Mouse (Mus musculus): ENCODE results near the gene Alpk3. TPM values are rescaled to one million over a fixed set of nuclear protein-coding genes. Genes with fewer than 3 reads are reported as not detected.

Gene Alpk3
- polyA plus RNA-seq, 1 experiment from 2014 or later, result 2.2 TPM

DNA sequence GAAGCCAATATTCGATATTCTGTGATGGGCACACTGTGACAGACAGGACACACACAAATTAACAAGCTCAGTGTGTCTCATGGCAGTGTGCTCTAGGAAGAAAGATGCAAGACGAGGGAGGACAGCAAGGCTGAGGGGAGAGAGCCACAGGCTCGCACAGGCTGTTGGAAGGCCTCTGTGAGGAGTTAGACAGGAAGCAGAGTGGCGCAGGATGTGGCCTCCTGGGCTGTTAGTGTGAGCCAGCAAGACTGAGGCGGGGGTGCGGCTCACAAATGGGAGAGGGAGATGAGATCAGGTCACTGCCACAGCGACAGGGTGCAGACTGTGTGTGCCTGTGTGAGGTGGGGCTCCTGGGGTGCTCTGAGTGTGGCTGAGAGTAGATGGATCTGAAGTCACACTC lies 17.9 kb downstream of the Alpk3 start:
- Histone ChIP-seq H3K27ac (peak overlapping the region; percentile 43; the same call in 1 of the 2 replicates), H3K27me3 (no peaks in the 10 kb centered on the region), H3K4me1 (peaks cover 29% of the 10 kb centered on the region), H3K9ac (no peak overlapping the region), H3K9me3 (no peaks in the 10 kb centered on the region), H3K4me2 (no peak overlapping the region), H3K4me3 (no peak overlapping the region), H3K36me3 (no peaks in the 10 kb centered on the region)
- WGBS, result 57% methylated on average over 7 of the region's 7 CpGs
- ATAC-seq (ENCODE audit: insufficient number of reproducible peaks, low FRiP score, low TSS enrichment, low read depth), result no peak

DNA sequence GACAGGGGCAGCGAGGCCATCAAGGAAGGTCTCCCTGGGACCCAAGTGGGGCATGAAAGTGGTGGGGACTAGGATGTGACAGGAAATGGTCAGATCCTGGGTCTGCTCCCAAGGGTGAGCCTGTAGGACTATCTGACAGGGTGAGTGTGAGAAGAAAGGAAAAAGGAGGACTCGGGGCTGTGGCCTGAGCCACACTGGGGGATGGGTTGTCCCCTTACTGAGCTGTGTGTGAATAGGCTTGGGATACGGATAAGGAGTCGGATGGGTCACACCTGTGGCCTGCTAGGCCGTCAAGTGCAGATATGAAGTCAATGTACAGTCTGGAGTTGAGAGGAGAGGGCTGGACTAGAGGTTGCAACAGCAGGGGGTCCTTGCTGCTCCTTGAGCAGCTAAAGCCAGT lies 18.3 kb downstream of the Alpk3 start:
- H3K27me3 ChIP-seq, result no peaks in the 10 kb centered on the region
- WGBS, result 85% methylated on average over 5 of the region's 5 CpGs
- peak overlapping the region; percentile 43; the same call in 1 of the 2 replicates for H3K27ac ChIP-seq
- no peaks in the 10 kb centered on the region for H3K9me3 ChIP-seq
- no peak overlapping the region for H3K4me3 ChIP-seq
- H3K4me1 ChIP-seq, result peaks cover 29% of the 10 kb centered on the region
- H3K36me3 ChIP-seq, result no peaks in the 10 kb centered on the region
- H3K4me2 ChIP-seq, result no peak overlapping the region
- ATAC-seq (ENCODE audit: insufficient number of reproducible peaks, low FRiP score, low TSS enrichment, low read depth), result no peak
- no peak overlapping the region for H3K9ac ChIP-seq

DNA sequence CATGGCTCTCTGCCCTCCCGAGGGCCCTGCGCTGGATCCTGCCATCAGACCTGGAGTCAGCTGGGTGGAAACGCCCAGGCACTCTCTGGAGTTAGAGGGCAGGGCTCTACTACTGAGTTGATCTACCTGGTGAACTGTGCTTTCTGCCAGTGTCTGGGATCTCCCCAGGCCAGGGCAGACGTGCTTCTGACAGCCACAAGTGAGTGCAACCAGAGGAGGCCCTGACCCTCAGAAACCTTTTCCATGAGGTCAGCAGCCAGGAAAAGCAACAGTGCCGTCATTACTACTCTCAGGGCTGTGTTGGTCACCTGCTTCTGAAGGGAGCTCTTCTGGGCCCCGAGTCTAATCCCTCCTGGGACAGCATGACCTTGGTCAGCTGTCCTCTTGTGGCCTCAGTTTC lies 19.6 kb downstream of the Alpk3 start:
- H3K4me1 ChIP-seq, result peaks cover 32% of the 10 kb centered on the region
- no peaks in the 10 kb centered on the region for H3K36me3 ChIP-seq
- H3K4me3 ChIP-seq, result no peak overlapping the region
- no peaks in the 10 kb centered on the region for H3K27me3 ChIP-seq
- no peak overlapping the region for H3K27ac ChIP-seq
- no peak overlapping the region for H3K4me2 ChIP-seq
- no peak overlapping the region for H3K9ac ChIP-seq
- no peaks in the 10 kb centered on the region for H3K9me3 ChIP-seq
- 61% methylated on average over 6 of the region's 6 CpGs for WGBS
- ATAC-seq (ENCODE audit: insufficient number of reproducible peaks, low FRiP score, low TSS enrichment, low read depth), result no peak

DNA sequence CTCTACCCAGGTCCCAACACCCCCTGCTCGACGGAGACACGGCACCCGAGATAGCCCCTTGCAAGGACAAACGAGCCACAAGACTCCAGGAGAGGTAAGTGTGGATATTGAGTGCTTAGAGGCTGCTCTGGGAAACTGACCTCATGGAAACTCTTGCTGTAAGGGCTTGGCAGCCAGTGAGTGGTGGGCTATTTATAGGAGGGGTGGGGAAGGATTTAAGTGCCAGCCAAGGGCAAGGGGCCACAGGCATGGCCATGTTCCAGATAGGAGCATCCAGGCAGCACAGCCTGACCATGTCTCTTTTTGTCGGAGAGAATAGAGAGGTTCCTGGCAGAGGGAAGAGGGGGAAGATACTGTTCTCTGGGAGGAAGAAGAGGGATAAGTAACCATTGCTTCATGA lies 21.3 kb downstream of the Alpk3 start:
- Histone ChIP-seq H3K4me3 (no peak overlapping the region), H3K27me3 (no peaks in the 10 kb centered on the region), H3K9me3 (no peaks in the 10 kb centered on the region), H3K4me2 (no peak overlapping the region), H3K9ac (no peak overlapping the region), H3K27ac (no peak overlapping the region), H3K36me3 (no peaks in the 10 kb centered on the region), H3K4me1 (peaks cover 24% of the 10 kb centered on the region)
- no peak for ATAC-seq (ENCODE audit: insufficient number of reproducible peaks, low FRiP score, low TSS enrichment, low read depth)
- 77% methylated on average over 6 of the region's 6 CpGs for whole genome bisulfite sequencing

DNA sequence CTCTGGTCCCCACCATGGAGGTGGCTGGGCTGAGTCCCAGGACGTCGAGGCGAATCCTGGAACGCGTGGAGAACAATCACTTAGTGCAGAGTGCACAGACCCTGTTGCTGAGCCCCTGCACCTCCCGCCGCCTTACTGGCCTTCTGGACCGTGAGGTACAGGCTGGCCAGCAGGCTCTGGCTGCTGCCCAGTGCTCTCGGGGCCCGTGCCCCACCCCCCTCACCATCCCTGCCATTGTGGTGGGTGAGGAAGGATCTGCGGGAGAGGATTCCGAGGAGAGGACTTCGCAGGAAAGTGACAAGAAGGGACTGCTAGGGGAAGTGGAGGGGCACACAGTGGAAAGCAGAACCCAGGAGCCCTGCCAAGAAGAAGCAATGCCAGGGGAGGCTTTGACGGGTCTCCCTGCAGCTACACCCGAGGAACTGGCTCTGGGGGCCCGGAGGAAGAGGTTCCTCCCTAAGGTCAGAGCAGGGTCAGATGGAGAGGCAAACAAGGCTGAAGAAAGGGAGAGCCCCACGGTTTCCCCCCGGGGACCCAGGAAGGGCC lies 36.1 kb downstream of the Alpk3 start:
- no peaks in the 10 kb centered on the region for H3K27me3 ChIP-seq
- no peak overlapping the region for H3K4me2 ChIP-seq
- 53% methylated on average over 18 of the region's 18 CpGs for WGBS
- no peaks in the 10 kb centered on the region for H3K36me3 ChIP-seq
- H3K27ac ChIP-seq, result no peak overlapping the region
- H3K9me3 ChIP-seq, result no peaks in the 10 kb centered on the region
- peaks cover 6% of the 10 kb centered on the region for H3K4me1 ChIP-seq
- no peak overlapping the region for H3K9ac ChIP-seq
- no peak for ATAC-seq (ENCODE audit: insufficient number of reproducible peaks, low FRiP score, low TSS enrichment, low read depth)
- H3K4me3 ChIP-seq, result no peak overlapping the region

DNA sequence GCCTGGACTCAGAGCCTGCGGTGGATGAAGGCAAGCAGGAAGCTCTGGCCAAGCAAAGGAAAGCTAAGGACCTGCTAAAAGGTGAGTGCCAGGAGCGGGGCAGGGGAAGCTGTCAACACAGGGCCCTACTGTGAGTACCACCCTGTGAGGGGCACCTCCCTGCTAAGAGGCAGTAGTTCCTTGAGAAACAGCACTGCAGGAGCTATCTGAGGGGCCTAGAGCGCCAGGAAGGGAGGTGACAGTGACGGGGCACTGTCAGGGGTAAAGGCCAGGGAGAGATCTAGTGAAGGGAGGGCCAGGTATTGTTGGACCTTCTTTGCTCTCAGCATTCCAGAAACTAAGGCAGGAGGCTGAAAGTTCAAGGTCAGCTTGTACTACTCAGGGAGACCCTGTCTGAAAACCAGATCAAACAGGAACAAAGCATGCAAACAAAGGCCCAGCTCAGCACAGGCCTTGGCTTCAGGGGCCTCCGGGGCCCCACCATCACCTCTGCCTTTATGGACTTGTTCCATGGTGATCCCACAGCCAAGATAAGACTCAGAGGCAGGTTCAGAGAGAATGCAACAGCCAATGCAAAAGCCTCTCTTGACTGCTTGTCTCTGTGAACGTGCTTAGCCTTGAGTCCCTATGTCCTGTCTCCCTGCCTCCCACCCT lies 36.8 kb downstream of the Alpk3 start:
- H3K9ac ChIP-seq, result no peak overlapping the region
- no peak overlapping the region for H3K4me3 ChIP-seq
- H3K4me1 ChIP-seq, result peaks cover 6% of the 10 kb centered on the region
- WGBS, result 75% methylated on average over 6 of the region's 6 CpGs
- ATAC-seq (ENCODE audit: insufficient number of reproducible peaks, low FRiP score, low TSS enrichment, low read depth), result no peak
- no peaks in the 10 kb centered on the region for H3K36me3 ChIP-seq
- no peaks in the 10 kb centered on the region for H3K9me3 ChIP-seq
- H3K4me2 ChIP-seq, result no peak overlapping the region
- H3K27ac ChIP-seq, result no peak overlapping the region
- no peaks in the 10 kb centered on the region for H3K27me3 ChIP-seq

DNA sequence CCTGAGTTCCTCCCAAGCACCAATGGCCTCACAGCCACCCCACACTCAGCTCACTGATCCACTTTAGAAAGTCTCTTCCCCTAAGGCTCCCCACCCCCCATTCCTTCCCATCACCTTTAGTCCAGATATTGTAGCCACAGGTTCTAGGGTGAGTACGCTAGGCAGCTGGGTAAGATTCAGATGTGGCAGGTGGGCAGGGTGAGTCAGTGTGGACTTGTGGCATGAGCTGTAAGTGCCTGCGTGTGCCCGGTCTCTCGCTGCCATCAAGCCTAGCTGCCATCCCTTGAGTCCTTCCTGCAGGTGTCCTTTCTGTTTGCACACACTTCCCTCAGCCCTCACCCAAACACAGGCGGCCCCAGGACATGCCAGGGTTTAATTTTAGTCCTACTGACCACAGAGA lies 42.9 kb downstream of the Alpk3 start:
- H3K27ac ChIP-seq, result no peak overlapping the region
- H3K4me3 ChIP-seq, result no peak overlapping the region
- H3K9me3 ChIP-seq, result no peaks in the 10 kb centered on the region
- H3K36me3 ChIP-seq, result no peaks in the 10 kb centered on the region
- no peaks in the 10 kb centered on the region for H3K4me1 ChIP-seq
- H3K4me2 ChIP-seq, result no peak overlapping the region
- H3K9ac ChIP-seq, result no peak overlapping the region
- no peak for ATAC-seq (ENCODE audit: insufficient number of reproducible peaks, low FRiP score, low TSS enrichment, low read depth)
- H3K27me3 ChIP-seq, result no peaks in the 10 kb centered on the region
- 79% methylated on average over 5 of the region's 5 CpGs for WGBS

DNA sequence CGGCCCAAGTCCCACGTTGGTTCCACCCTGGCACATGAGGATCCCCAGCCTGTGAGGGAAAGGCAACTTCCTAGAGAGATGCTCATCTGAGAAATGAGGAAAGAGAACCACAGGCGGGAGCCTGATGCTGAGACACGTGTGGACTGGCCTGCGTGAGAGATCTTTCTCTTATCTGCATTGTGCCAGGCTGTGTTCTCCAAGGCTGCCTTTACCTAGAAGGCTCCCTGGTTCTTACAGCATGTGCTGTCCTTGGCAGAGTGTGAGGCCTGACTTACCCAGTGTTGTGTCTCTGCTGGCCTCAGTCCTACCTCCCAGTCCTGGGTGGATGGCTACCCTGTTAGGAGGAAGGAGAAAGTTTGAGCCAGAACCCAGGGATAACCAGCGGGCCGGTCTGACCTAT lies 45.5 kb downstream of the Alpk3 start:
- WGBS, result 92% methylated on average over 7 of the region's 7 CpGs
- ATAC-seq (ENCODE audit: insufficient number of reproducible peaks, low FRiP score, low TSS enrichment, low read depth), result no peak
- no peaks in the 10 kb centered on the region for H3K4me1 ChIP-seq
- no peak overlapping the region for H3K4me3 ChIP-seq
- H3K9me3 ChIP-seq, result no peaks in the 10 kb centered on the region
- no peak overlapping the region for H3K4me2 ChIP-seq
- no peak overlapping the region for H3K9ac ChIP-seq
- no peaks in the 10 kb centered on the region for H3K36me3 ChIP-seq
- no peaks in the 10 kb centered on the region for H3K27me3 ChIP-seq
- no peak overlapping the region for H3K27ac ChIP-seq

DNA sequence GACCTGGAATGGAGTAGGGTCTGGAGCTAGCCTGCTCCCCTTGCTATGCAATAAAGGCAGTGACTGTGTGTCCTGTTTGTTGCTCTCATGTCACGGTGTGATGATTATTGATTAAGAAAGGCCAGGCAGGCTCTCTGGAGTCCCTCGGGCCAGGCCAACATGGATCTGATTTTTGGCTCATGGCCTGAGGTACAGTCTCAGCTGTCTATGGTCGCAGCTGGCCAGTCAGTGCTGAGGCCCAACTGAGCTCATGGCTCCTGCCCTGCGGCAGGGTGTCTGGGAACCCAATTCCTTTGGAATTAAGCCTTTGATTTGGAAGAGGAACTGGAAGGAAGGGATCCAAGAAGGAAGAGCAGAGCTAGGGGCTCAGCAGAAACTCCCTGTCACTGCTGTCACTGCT lies 48.1 kb downstream of the Alpk3 start:
- H3K27me3 ChIP-seq, result no peaks in the 10 kb centered on the region
- H3K9me3 ChIP-seq, result no peaks in the 10 kb centered on the region
- no peak overlapping the region for H3K9ac ChIP-seq
- no peak overlapping the region for H3K4me3 ChIP-seq
- 57% methylated on average over 4 of the region's 4 CpGs for WGBS
- no peaks in the 10 kb centered on the region for H3K36me3 ChIP-seq
- ATAC-seq (ENCODE audit: insufficient number of reproducible peaks, low FRiP score, low TSS enrichment, low read depth), result no peak
- H3K4me2 ChIP-seq, result no peak overlapping the region
- H3K4me1 ChIP-seq, result peaks cover 10% of the 10 kb centered on the region; the same call in 1 of the 2 replicates
- H3K27ac ChIP-seq, result no peak overlapping the region

DNA sequence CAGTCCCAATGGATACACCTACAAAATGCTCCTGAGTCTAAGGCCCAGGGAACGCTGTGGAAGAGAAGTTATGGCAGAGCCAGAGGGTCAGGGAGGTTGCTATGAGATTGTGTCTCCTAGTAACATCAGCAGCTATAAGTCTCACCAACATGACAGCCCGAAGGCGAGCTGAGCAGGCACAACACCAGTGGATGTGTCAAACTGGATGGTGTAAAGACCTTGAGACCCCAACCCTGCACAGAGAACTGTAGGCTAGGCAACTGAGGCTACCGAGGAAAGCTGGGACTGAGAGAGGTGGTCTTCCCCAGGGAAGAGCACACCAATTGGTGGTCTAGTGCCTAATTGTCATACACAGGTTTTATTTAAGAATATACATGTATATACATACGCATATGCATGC lies 50.8 kb downstream of the Alpk3 start:
- Histone ChIP-seq H3K36me3 (no peaks in the 10 kb centered on the region), H3K4me2 (no peak overlapping the region), H3K4me1 (peaks cover 10% of the 10 kb centered on the region; the same call in 1 of the 2 replicates), H3K9me3 (no peaks in the 10 kb centered on the region), H3K4me3 (no peak overlapping the region), H3K27me3 (no peaks in the 10 kb centered on the region), H3K27ac (no peak overlapping the region), H3K9ac (no peak overlapping the region)
- ATAC-seq (ENCODE audit: insufficient number of reproducible peaks, low FRiP score, low TSS enrichment, low read depth), result no peak
- 85% methylated on average over 5 of the region's 5 CpGs for WGBS

DNA sequence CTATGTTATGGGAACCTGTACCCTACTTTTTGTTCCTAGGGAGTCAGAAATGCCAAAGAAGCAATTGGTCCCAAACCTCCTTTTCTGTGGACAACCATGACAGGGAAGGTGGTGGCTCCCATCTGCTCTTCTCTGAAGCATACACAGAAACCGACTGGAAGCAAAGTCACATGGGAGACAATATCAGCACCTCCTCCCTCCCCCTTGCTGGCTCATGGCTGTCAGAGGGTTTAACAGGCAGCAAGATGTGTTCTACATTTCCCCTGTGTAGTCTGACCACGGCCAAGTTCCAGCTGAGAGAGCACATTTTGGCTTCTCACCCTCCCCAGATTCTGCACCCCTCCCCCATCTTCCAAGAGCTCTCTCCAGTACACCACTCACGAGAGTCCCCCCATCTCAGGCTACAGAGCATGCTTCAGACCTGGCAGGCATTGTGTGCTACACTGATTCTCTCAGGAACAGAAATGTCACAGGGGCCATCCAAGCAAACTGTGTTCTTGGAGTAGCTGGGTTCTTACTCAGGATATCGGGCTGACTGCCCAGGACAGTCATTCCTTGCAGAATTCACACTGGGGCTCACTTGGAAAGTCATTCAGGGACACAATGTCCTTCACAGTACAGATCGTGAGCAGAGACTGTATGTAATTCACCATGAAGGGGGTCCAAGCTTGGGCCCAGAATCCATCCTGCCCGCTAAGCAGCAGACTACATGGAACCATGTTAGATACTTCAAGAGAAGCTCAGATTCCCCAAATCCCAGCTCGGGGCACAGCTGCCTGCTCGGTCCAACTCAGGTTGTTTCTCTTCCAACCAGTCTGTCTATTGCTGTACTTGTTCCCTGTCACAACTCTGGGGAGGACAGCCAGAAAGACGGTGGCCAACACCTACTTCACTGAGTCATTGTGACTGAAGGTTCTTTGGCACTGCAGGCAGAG lies 52.6 kb downstream of the Alpk3 start:
- Histone ChIP-seq H3K27me3 (no peaks in the 10 kb centered on the region), H3K9me3 (no peaks in the 10 kb centered on the region), H3K36me3 (no peaks in the 10 kb centered on the region), H3K27ac (peak overlapping the region; percentile 11; the same call in 1 of the 2 replicates), H3K4me1 (peaks cover 16% of the 10 kb centered on the region), H3K4me2 (no peak overlapping the region), H3K4me3 (no peak overlapping the region), H3K9ac (no peak overlapping the region)
- WGBS, result 51% methylated on average over 9 of the region's 9 CpGs
- ATAC-seq (ENCODE audit: insufficient number of reproducible peaks, low FRiP score, low TSS enrichment, low read depth), result peak; percentile 54; the same call in 1 of the 2 replicates

DNA sequence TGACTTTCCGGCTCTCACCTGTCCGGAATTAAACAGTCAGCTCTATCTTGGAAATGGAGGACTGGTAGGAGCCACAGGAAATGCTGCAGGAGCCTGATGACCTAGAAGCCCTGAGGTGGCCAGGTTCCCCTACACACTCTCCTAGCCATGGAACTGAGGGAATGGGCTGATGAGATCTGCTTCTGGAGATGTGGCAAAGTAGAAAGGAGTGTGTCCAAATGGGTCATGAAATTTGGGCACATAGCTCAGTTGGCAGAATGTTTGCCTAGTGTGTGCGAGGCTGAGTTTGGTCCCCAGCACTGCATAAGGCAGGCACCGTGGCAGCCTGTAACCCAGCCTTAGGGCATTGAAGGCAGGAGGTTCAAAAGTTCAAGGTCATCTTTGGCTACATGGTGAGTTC lies 53.4 kb downstream of the Alpk3 start:
- WGBS, result 84% methylated on average over 4 of the region's 4 CpGs
- Histone ChIP-seq H3K4me3 (no peak overlapping the region), H3K27ac (no peak overlapping the region), H3K9me3 (no peaks in the 10 kb centered on the region), H3K4me2 (no peak overlapping the region), H3K4me1 (peaks cover 17% of the 10 kb centered on the region), H3K36me3 (no peaks in the 10 kb centered on the region), H3K9ac (no peak overlapping the region), H3K27me3 (no peaks in the 10 kb centered on the region)
- ATAC-seq (ENCODE audit: insufficient number of reproducible peaks, low FRiP score, low TSS enrichment, low read depth), result no peak

Measured in limb, embryonic 15.5 days (tissue).